Mouse (Mus musculus) T-helper 2 cell (primary cell): ENCODE measurements around the gene Pemt.

ENCODE experiments used
- in situ Hi-C: fragments of 300-600 bp; cut with MboI, MseI; formaldehyde crosslinking; loops from one replicate; pipeline ENCODE4 v1.15.1; 2025; ENCODE audit warnings: high pct_unique_total_duplicates

Gene Pemt

DNA sequence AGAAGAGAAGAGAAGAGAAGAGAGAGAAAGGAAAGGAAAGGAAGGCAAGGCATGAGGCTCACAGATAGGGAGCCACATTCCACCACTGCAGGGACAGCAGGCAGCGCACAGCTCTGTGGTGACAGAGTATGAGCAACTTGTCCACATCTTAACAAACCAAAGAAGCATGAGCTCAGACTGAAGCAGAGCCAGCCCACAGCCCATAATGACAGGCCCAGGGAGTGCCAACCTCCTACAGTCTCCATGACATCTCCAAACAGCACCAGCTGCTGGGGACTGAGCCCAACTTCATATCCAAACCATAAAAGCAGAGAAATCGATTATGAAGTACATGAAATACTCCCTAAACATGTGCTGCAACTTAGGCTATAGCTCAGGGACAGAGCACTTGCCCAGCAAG is 11.7 kb upstream of the Pemt start:
- in situ Hi-C loops: no loop called here

DNA sequence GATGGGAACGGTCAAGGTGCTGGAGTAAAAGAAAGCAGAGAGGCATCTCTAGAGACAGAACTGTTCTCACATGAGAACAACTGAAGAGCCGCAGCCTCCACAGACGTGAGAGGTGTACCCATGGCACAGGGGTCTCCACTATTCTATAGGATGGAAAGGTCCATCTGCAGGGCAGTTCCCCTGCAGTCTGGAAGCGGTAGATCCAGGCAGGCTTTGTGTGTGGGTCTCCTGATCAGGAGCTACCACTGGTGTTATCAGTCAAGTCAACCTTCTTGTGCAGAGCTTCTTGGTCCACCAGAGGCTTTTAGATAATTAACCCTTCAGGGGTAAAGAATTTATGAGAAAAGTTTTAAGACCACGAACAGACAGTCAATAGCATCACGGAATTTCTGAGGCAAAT is 10.2 kb upstream of the Pemt start:
- in situ Hi-C loops: no loop called here

DNA sequence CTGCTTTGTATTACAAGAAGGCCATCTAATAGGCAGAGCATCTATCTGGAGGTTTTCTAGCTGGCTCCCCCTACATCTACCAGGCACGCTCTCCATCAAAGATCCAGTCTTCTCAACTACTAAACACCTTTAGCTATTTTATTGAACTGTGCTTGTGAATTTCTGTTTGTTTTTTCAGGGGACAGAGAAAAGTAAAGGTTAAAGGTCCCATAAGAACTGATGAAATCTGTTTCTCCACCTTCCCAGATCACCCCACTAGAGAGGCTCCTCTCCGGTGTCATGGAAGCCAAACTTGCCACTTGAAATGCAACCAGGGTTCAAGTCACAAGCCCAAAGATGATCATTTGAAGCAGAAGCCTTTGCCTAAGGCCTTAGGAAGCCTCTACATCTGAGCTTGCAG is 2.6 kb upstream of the Pemt start:
- in situ Hi-C loops: no loop called here

DNA sequence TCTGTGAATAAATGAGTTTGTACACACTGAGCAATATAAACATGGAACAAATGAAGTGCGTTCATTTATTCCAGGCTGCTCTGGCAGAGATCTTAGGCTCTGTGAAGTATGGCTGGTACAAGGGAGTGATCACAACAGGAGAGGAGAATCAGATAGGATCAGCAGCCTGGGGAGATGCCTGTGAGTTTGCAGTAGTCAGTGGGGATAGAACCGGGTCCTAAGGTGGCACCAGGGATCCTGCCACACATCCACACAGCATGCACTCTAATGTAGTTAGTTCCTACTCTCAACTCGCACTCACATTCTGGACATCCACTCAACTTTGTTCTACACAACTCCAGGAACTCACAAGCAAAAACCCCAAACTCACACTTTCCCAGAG is 622 bp downstream of the Pemt start:
- in situ Hi-C loops: no loop called here

DNA sequence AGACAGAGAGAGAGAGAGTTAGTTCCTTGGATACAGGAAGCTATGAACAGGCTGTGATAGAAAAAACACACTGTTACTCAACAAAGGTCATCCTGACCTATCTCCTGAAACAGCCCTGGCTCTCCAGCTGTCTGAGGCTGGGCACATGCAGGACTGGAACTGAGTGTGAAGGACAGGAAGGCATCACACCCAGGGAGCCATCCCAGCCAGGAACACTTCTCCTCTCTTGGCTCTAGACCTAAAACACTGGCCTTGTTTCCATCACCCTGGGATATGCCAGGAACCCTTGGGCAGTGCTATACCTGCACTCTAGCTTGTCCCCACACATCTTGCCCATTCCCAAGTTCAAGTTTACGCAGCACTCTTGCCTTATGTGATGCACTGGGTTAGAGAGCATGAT is 1.5 kb downstream of the Pemt start:
- in situ Hi-C loops: no loop called here

DNA sequence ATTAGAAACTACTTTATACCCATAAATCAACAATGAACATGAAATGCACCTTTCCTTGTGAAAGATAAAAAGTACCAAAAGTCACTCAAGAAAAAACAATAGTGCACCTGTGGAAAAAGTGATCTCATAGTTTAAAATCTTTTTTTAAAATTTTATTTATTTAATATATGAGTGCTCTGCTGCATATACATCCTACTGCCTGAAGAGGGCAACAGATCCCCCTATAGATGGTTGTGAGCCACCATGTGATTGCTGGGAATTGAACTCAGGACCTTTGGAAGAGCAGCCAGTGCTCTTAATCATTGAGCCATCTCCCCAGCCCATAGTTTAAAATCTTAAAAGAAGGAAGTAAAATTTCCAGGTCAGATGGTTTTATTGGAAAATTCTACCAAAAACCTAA is 4.0 kb downstream of the Pemt start:
- in situ Hi-C loops: no loop called here

DNA sequence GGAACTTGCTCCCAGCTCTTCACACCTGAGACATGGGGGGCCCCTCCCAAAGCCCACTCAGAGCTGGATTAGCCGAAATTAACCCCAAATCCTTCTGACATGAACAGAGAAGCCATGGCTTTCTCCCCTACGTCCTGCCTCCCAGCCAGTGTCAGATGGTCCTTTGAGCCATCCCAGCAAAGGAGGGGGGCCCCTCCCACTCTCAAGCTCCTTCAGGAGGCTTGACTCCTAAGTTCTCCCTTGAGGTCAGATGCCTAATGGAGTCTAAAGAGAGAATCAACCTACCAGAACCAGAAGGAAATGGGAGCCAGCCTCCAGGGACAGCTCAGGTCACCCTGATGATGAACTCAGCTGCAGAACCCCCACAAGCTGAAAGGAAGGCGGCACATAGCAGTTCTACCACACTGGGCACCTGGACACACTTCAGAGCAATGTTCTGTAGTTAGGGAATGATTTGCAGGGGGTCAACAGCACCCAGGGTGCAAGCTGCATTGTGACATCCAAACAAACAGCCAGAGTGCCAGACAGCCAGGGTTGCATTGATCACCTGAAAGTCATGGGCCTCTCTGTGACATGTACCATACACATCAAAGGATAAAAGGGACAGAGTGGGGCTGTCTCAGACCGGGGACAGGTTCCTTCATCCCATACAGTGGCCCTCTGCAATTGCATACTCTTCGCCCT is 9.6 kb downstream of the Pemt start:
- in situ Hi-C loops: no loop called here

DNA sequence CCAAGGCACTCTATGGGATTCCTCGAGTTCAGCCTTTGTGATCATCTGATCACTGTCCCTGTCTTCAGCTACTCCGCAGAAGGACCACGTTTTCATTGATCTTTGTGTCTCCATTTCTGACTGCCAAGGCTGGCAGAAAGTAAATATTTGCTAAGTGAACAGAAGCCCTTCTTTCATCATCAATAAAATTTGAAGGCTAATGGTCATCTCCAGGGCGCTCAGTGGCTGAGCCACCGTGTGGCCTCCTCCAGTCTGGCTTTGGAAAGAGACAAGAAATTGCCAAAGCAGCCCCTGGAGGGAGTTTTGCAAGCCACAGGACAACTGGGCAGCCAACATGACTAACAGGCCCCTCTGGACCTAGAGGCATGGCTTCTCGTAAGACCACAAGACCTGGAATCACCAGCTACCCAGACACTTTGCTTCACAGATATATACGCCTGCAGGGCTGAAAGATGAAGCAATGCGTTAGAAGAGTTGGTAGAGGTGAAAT is 11.3 kb downstream of the Pemt start:
- in situ Hi-C loops: no loop called here

DNA sequence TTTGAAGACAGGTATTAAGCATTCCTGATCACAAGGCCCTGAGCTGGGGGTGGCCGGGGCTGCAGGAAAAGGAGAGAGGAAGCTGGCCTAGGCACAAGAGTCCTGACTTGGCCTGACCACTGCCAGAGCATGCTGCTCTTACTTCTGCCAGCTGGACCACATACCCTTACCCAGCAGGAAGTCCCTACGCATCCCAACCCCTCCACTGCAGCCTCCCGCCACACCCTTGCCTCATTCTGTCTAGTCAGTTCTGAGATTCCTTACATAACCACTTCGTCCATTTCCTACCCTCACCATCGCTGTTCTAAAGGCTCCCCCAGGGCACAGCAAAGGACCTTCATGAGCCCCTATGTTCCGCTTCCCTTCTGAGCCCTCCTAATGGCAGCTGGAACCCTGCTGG is 12.0 kb downstream of the Pemt start:
- in situ Hi-C loops: no loop called here

DNA sequence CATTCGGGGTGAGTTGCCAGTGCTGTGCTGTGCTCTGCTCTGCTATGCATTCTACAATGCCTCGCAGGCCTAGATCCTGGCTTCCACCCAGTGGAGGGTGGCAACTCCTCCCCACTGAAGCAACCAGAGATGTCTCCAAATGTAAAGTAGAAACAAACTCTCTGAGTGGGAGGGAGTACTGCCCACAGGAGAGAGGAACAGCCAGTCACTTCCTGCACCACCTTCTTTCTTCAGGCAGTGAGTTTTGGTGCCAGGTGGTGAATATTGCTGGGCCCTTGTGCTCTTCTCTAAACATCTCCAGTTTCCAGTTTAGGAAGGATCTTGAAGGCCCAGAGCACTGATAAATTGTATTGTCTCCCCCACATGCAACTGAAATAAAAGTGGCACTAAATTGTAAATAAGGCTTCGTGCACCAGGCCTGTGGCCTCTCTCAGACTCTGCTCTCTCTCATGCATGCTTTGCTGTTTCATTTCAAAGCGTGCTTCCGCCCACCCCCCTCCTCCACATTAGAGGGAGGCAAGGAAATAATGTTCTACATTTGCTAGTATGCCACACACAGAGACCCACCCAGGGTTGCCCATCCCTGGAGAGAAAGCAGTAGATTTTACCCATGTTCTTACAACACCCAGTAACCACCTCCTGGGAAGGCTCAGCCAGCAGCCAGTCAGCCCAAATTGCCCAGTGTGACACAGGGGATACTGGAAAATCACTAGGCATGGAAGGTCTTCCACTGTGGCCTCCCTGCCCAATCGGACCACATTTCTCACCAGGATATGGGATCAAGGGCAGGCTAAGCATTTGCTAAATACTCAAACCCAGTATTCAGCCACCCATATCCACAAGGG is 13.5 kb downstream of the Pemt start:
- in situ Hi-C loops: no loop called here

DNA sequence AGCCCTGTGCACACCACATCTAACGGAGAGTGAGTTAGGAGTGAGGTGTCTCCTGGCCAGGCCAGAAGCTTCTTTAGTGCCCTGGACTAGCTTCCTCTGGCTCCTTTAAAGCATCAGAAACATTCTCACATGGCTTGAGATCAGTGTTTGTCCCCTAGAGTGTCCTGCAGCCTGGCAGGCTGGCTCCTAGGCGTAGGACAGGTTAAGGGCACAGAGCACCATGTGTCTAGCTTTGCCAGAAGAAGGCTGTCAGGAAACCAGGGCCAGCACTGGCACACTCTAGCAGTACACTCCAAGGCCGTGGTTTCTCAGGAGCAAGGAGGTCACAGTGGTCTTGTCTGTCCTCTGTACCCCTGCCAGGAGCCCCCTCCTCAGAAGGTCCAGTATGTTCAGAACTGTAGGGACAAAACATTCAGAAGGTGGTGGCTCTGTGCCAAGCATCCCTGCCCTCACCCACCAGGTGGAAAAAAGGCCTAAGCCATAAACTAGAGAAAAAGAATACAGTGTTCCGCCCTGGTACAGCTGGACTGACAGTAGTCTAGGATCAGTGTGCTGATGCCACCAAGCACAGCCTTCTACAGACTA is 15.4 kb downstream of the Pemt start:
- in situ Hi-C loops: no loop called here

DNA sequence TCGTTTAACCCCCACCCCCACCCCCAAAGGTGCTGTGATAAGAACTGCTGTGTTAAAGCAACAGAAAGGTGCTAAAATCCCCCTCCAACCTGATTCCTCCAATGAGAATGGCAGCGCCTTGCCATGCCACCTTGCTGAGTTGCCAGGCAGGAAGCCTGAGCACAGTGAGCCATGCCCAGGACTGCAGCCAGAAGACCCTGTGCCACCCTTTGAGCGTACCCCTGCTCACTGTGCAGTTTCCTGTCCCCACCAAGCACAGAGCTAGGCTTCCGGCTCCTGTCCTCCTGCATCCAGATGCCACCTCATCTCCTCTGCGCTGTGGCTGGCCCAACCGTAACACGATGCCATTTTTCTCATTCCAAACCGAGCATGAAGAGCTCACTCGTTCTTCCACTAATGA is 16.3 kb downstream of the Pemt start:
- in situ Hi-C loops: no loop called here

DNA sequence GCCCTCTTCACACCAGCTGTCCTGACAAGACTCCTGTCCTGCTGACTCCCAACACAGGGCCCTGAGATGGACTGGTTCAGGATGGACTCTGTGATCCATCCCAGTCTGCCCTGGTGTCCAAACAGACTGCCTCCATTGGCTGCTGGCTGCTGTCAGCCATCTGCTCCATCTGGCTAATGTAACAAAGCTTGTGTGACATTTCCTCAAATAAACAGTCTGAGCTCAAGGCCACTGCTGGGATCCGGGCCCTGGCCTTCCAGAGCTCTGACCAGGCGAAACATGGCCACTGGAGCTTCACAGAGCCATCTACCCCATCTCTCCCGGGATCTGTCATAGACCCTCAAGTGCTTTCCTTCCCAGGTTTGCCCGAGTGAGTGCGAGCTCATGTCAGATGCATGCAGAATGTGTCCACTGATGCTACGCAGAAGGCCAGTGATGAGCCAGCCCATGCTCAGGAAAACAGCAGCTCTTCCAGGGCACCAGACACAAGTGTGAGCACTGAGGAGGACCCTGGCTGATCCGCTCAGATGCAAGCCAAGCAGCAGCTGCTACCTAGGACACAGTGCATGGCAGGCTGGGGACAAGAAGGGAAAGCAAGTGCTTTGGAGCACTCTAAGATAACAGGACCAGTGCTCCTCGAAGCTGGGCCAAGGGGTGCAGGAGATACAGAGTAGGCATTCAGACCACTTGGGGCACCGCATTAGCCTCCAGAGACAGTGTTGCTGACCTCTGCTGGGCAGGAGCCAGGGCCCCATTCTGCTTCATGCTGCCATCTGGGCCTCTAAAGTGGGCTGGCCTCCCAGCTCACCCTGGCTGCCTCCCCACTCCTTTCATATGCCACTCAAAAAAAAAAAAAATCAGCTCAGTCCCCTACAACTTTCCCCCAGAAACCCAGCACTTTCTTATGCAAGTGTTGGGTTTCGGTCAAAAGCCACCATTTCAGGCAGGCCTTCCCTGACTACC is 18.1 kb downstream of the Pemt start:
- in situ Hi-C loops: no loop called here

DNA sequence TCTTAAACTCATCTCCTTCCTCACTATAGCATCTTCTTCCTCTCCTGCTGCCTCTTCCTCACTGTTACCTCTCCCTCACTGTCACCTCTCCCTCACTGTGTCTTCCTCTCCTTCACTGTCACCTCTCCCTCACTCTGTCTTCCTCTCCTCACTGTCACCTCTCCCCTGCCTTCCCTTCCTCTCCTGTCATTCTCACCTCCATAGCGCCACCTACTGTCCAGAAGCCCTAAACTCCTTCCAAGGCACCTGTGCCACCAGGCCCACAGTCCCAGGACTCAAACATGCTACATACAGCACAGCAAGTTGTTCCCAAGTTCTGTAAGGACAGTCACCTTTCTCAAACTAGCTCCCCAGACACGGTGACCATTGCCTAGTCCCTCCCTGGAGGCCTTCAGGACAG is 19.0 kb downstream of the Pemt start:
- in situ Hi-C loops: no loop called here

DNA sequence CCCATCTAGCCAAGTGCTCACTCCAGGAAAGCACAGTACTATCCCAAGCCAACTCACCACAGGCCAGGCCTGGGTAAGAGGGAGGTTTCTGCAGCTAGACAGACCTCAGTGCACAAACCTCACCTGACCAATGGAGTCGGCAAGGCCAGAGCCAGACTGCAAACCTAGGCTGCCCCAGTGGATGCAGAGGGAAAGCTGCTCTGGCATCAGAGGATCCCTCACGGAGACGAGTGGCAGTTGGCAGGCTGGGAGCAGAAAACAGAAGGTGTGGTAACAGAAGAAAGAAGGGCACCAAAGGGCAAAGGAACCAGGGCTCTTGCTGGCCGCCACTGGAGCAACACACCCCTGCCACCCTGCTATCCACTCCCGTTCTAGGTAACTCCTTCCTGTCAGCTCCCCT is 20.1 kb downstream of the Pemt start:
- in situ Hi-C loops: no loop called here

DNA sequence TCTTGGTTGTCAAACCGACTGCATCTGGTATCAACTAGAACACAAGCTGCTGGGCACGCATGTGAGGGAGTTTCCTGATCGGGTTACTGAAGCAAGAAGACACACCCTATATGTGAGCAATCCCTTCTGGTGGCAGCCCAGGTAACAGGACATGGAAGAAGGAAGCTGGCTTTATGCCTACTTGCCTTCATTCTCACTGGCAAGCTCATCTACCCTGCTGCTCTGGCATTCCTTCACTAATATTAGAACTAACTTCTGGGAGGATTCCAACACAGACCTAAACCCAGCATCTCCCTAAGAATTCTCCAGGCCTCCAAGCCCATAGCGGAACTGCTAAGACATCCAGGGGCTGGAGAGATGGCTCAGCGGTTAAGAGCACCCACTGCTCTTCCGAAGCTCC is 25.1 kb downstream of the Pemt start:
- in situ Hi-C loops: no loop called here

DNA sequence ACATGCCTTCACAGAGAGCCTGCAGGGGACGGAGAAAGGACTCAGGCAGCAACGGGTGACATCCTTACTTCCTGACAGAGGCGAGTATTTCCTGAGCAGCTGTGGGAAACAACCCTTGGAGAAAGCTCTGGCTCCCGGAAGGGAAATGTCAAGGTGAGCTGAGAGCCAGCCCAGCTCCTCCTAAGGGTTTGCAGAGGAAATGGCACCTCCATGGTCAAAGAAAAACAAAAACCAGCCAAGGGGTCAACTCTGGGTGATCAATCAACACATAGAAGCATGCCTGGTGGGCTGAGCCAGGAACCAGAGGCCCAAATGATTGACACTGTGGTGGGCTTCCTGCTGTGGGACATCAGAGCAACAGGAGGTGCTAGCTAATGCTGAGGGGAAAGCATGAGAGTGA is 29.6 kb downstream of the Pemt start:
- in situ Hi-C loops: no loop called here

DNA sequence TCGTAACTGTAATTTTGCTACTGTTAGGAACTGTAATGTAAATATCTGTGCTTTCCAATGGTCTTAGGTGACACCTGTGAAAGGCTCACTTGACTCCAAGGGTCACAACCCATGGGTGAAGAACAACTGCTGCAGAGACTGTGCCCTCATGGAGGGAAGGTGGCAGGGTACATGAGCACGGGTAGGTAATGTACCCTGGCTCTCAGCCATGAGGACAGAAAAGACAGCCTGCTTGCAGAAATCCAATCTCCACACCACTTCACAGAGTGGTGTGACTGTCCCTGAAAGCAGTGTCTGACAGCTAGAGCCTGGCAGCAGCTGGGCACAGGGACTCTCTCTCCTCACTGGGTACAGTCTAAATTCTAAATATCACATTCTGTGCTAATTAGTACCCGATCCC is 34.8 kb downstream of the Pemt start:
- in situ Hi-C loops: no loop called here

DNA sequence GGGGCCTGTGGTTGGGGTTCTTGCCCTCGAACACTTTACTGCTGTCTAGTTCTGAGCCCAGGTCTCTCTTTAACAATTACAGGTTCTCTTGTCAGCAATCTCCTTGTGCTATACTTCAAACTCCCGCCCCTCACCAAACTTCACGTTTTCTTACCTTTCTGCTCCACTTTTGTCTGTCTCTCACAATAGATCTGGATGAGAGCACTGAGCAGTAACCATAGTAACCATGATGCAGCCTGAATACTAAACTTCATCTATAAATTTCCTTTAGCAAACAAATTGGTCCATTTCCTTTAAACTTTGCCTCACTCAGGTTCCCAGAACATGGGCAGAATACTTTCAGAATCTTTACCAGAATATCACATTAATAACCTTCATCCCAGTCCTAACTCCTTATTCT is 36.8 kb downstream of the Pemt start:
- in situ Hi-C loops: no loop called here

DNA sequence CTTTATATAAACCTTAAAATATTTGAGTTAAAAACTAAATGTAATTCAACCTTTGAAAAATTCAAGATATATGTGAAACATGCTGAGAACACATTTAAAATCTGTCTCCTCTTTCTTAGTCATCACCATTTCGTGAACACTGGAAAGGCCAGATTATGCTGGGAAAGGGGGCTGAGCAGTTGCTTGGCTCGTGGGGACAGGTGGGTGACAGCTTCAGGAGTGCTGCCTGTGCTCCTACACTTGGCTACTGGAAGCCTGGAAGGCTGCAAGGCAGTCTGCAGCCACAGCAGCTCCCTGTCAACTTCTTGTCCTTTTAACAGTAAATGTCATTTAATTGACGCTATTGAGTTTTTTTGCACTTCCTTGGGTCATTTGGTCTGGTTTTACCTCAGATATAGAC is 40.4 kb downstream of the Pemt start:
- in situ Hi-C loops: no loop called here

DNA sequence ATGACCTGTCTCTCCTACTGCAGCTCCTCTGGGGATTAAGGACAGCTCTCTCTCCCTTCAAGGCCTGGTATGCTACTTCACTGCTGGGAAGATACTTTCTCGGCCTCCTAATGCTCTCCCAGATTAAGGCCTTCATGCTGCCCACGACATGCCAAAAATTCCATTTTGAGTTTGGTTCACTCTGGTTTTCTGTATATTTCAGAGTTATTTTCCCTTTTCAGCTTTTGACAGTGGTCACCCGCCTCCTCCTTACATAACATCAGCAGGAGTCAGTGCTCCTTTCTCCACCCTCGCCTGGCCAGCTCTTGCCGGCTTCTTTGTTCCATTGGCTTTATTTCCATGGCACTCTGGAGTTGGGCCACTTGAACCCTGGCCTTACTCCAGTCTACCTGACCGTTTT is 41.6 kb downstream of the Pemt start:
- in situ Hi-C loops: no loop called here

DNA sequence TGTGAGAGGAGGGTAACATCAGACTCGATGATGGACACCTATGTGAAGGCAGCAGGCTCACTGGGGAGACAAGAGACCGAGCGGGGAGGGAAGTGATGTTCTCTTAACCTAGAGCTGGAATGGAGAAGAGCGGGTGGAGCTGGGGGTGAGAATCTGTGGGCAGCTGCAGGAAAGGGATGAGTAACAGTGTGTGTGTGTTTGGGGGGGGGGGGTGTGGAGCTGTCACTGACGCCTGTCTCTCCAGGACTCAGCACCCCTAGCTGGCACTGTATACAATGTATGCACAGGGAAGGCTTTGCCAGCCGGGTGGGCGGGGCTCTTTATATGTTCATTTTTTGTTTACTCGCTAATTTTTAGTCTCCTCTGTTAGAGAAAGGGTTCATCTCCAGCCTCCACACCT is 42.5 kb downstream of the Pemt start:
- in situ Hi-C loops: no loop called here
